Mouse (Mus musculus) stomach, postnatal 0 days (tissue): Measurements from ENCODE around the gene Kndc1.

Experiments used
- CTCF ChIP-seq: IDR thresholded peaks from 2 replicates; pipeline ENCODE4 v1.5.1; 2016; ENCODE audit warnings: antibody characterized with exemption, low read depth, mild to moderate bottlenecking, moderate library complexity
- EP300 ChIP-seq: optimal IDR thresholded peaks from 2 replicates; pipeline ENCODE3; 2016; ENCODE audit warnings: antibody characterized with exemption

GRCm38 (mm10) chr7:139855261-139855660 lies 39.2 kb upstream of the Kndc1 start:
- TF ChIP-seq CTCF (no peak), EP300 (no peak)
